Mouse (Mus musculus): ENCODE measurements around the gene Rpl36al.
"Not testable (repeated sequence)": the region's sequence is repeated elsewhere in the genome, so short reads cannot be mapped to it uniquely, and the experiment has no call there.

Rpl36al gene

GRCm38 (mm10) chr12:69196444-69197377, 12.8 kb upstream of the Rpl36al start, which contains the start of gene Gm49383:
Gene Gm49383 (minus strand): TSS chr12:69197104.
- peak; percentile 54 for DNase-seq (ENCODE audit: low read depth, low spot score)

GRCm38 (mm10) chr12:69192637-69193036, 8.8 kb upstream of the Rpl36al start:
- no peak for DNase-seq (ENCODE audit: low read depth, low spot score)

GRCm38 (mm10) chr12:69191396-69191795, 7.5 kb upstream of the Rpl36al start:
- no peak for DNase-seq (ENCODE audit: low read depth, low spot score)

GRCm38 (mm10) chr12:69190522-69190921, 6.6 kb upstream of the Rpl36al start:
- no peak for DNase-seq (ENCODE audit: low read depth, low spot score)

- no peak for DNase-seq (ENCODE audit: low read depth, low spot score)
Observed at GRCm38 (mm10) chr12:69190074-69190473, 6.2 kb upstream of the Rpl36al start.

GRCm38 (mm10) chr12:69186811-69187471, 3.1 kb upstream of the Rpl36al start:
- DNase-seq (ENCODE audit: low read depth, low spot score): no peak

GRCm38 (mm10) chr12:69185371-69185770, 1.5 kb upstream of the Rpl36al start:
- no peak for DNase-seq (ENCODE audit: low read depth, low spot score)

- DNase-seq (ENCODE audit: low read depth, low spot score): no peak
Observed at GRCm38 (mm10) chr12:69184342-69185295, 736 bp upstream of the Rpl36al start.

- no peak for DNase-seq (ENCODE audit: low read depth, low spot score)
Observed at GRCm38 (mm10) chr12:69181800-69182199, 2.1 kb downstream of the Rpl36al start.

- DNase-seq (ENCODE audit: low read depth, low spot score): no peak
Observed at GRCm38 (mm10) chr12:69179371-69179770, 4.5 kb downstream of the Rpl36al start.

GRCm38 (mm10) chr12:69177526-69177925, 6.4 kb downstream of the Rpl36al start:
- DNase-seq (ENCODE audit: low read depth, low spot score): no peak

GRCm38 (mm10) chr12:69175975-69176374, 7.9 kb downstream of the Rpl36al start:
- no peak for DNase-seq (ENCODE audit: low read depth, low spot score)

GRCm38 (mm10) chr12:69171307-69171706, 12.6 kb downstream of the Rpl36al start:
- DNase-seq (ENCODE audit: low read depth, low spot score): no peak

GRCm38 (mm10) chr12:69168461-69169106, 15.3 kb downstream of the Rpl36al start, which contains the start of gene Lrr1:
Gene Lrr1 (plus strand): TSS chr12:69168814.
- DNase-seq (ENCODE audit: low read depth, low spot score): peak; percentile 65

- no peak for DNase-seq (ENCODE audit: low read depth, low spot score)
Observed at GRCm38 (mm10) chr12:69167656-69168460, 16.0 kb downstream of the Rpl36al start.

- not testable (repeated sequence) for DNase-seq (ENCODE audit: low read depth, low spot score)
Observed at GRCm38 (mm10) chr12:69166861-69167581, 16.9 kb downstream of the Rpl36al start.

GRCm38 (mm10) chr12:69164904-69165303, 19.0 kb downstream of the Rpl36al start:
- DNase-seq (ENCODE audit: low read depth, low spot score): no peak

GRCm38 (mm10) chr12:69163586-69163985, 20.3 kb downstream of the Rpl36al start:
- not testable (repeated sequence) for DNase-seq (ENCODE audit: low read depth, low spot score)

- DNase-seq (ENCODE audit: low read depth, low spot score): not testable (repeated sequence)
Observed at GRCm38 (mm10) chr12:69160677-69161076, 23.2 kb downstream of the Rpl36al start.
